Mouse (Mus musculus) urinary bladder, postnatal 10 days (tissue): ENCODE data around the gene Nfs1.
"Not testable (repeated sequence)": the region's sequence is repeated elsewhere in the genome, so short reads cannot be mapped to it uniquely, and the experiment has no call there.

Experiments used
- DNase-seq: peaks from one replicate; pipeline ENCODE4 v3.0.0; 2022; ENCODE audit warnings: low spot score

Nfs1 gene

GRCm38 (mm10) chr2:156143953-156144724, at the start of gene Nfs1, which contains the start of gene Romo1:
Gene Nfs1 (minus strand): TSS chr2:156144186.
Gene Romo1 (plus strand): TSS chr2:156144039.
- DNase-seq, result peak; percentile 62

GRCm38 (mm10) chr2:156193066-156193862, 49.3 kb upstream of the Nfs1 start:
- no peak for DNase-seq

GRCm38 (mm10) chr2:156192068-156192467, 48.1 kb upstream of the Nfs1 start:
- DNase-seq, result no peak

GRCm38 (mm10) chr2:156191540-156191939, 47.6 kb upstream of the Nfs1 start:
- DNase-seq, result no peak

GRCm38 (mm10) chr2:156190004-156190896, 46.3 kb upstream of the Nfs1 start:
- no peak for DNase-seq

- not testable (repeated sequence) for DNase-seq
These were observed 45.3 kb upstream of the Nfs1 start for GRCm38 (mm10) chr2:156189241-156189640.

- no peak for DNase-seq
These were observed 37.6 kb upstream of the Nfs1 start for GRCm38 (mm10) chr2:156181592-156181991.

GRCm38 (mm10) chr2:156180824-156181590, 37.0 kb upstream of the Nfs1 start:
- no peak for DNase-seq

GRCm38 (mm10) chr2:156180094-156180821, 36.3 kb upstream of the Nfs1 start, which contains the start of gene Rbm39:
Gene Rbm39 (minus strand): TSS chr2:156180238.
- peak; percentile 100 for DNase-seq

- no peak for DNase-seq
These were observed 35.8 kb upstream of the Nfs1 start for GRCm38 (mm10) chr2:156179796-156180093.

- DNase-seq, result peak; percentile 46
These were observed 35.2 kb upstream of the Nfs1 start for GRCm38 (mm10) chr2:156179046-156179795.

GRCm38 (mm10) chr2:156177651-156178050, 33.7 kb upstream of the Nfs1 start:
- DNase-seq, result no peak

- no peak for DNase-seq
These were observed 33.1 kb upstream of the Nfs1 start for GRCm38 (mm10) chr2:156177079-156177478.

- DNase-seq, result no peak
These were observed 22.6 kb upstream of the Nfs1 start for GRCm38 (mm10) chr2:156166557-156166956.

GRCm38 (mm10) chr2:156165478-156165877, 21.5 kb upstream of the Nfs1 start:
- no peak for DNase-seq

GRCm38 (mm10) chr2:156151538-156151937, 7.6 kb upstream of the Nfs1 start:
- no peak for DNase-seq

- no peak for DNase-seq
These were observed 3.4 kb upstream of the Nfs1 start for GRCm38 (mm10) chr2:156147316-156147915.

- DNase-seq, result no peak
These were observed 2.4 kb upstream of the Nfs1 start for GRCm38 (mm10) chr2:156146272-156146989.
